Mouse (Mus musculus): Measurements from ENCODE around the gene Icam2.

DNA sequence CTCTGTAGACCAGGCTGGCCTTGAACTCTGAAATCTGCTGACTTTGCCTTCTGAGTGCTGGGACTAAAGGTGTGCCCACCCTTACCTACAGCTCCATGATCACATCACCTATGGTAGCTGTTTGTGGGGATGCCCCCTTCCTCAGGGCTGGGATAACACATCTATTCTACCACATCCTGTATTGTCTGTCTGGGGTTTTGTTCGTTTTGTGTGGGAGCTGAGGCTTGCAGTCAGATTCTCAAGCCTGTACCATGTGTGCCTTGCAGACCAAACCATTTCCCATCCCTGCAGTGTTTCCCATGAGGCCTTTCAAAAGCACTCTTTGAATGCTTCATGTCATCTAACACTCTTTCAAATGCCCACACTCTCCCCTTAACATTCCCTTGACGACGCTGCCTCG lies 35.9 kb downstream of the Icam2 start:
- no peak for TF ChIP-seq POLR2A (IDR thresholded peaks at IDR 0.05; ENCODE audit: borderline replicate concordance, insufficient read depth, low read length)
- no peak for TF ChIP-seq CTCF (IDR thresholded peaks at IDR 0.05; ENCODE audit: borderline replicate concordance, insufficient read depth, low read depth, low read length)

All from cerebellum, adult 2 months (tissue).